Mouse (Mus musculus) megakaryocyte, embryonic 14.5 days (primary cell): ENCODE results near the gene Npr1.

Experiments used
- FLI1 ChIP-seq: IDR thresholded peaks from 2 replicates; pipeline ENCODE4 v1.6.1; 2012; ENCODE audit warnings: low read length, inconsistent platforms, mixed read lengths
- GATA1 ChIP-seq: IDR thresholded peaks from 3 replicates; pipeline ENCODE4 v1.6.1; 2012; ENCODE audit warnings: mixed read lengths, low read length, inconsistent platforms, borderline replicate concordance

- TF ChIP-seq GATA1, result no peak
- no peak for TF ChIP-seq FLI1
These were observed 32.9 kb downstream of the Npr1 start for GRCm38 (mm10) chr3:90432811-90433219.
